Mouse (Mus musculus): ENCODE results near the gene Macrod1.

DNA sequence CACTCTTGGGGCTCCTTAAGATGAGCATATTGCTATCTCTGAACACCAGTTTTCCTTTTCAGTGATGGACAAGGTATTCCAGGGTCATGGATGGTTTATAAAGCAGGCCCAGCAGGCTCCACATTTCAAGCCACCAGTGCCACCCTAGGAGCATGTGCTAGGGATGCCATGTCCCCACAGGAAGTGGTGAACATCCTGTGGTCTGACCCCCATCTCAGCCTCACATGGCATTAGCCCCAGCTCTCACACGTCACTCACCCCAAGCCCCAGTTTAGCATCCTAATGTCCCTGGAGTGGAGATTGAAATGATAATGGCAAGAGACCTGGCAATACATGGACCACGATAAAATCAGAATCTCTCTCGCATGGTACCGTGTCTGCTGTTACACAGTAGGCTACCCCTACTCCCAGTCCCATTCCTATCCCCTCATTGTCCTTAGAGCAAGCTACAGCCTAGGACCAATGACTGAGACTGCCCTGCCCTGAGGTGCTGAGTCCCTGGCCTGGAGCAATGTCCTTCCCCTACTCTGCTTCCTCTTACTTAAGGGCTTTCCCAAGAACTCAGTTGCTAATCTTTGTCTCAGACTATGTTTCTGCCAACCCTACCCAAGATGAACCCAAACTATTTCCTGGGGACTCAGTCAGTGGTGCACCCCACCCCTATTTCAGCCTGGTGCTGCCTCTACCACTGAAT, 59.6 kb downstream of the Macrod1 start:
- TF ChIP-seq CTCF (IDR thresholded peaks at IDR 0.05; ENCODE audit: borderline replicate concordance, insufficient read depth, low read depth, low read length), result no peak
- no peak for TF ChIP-seq POLR2A (IDR thresholded peaks at IDR 0.05; ENCODE audit: borderline replicate concordance, insufficient read depth, low read length)
